Mouse (Mus musculus) cortical plate, adult 2 months (tissue): ENCODE results near the gene Sec23b. TPM values are rescaled to one million over a fixed set of nuclear protein-coding genes. Genes with fewer than 3 reads are reported as not detected.
"Not testable (repeated sequence)": the region's sequence is repeated elsewhere in the genome, so short reads cannot be mapped to it uniquely, and the experiment has no call there.

ENCODE experiments used
- H3K27ac ChIP-seq: fragments of 200-500 bp; 2 replicates; pipeline ENCODE4 v1.5.1; 2012; ENCODE audit warnings: low read length, control low read depth, inconsistent platforms; ENCODE audit not compliant: insufficient read depth
- H3K4me1 ChIP-seq: fragments of 200-500 bp; 2 replicates; pipeline ENCODE4 v1.6.1; 2011; ENCODE audit warnings: low read length; ENCODE audit not compliant: control insufficient read depth, insufficient read depth
- H3K4me3 ChIP-seq: fragments of 200-500 bp; 2 replicates; pipeline ENCODE4 v1.5.1; 2011; ENCODE audit warnings: mild to moderate bottlenecking, low read length, control low read depth; ENCODE audit not compliant: insufficient read depth
- CTCF ChIP-seq: fragments of 200-500 bp; IDR thresholded peaks from 2 replicates; pipeline ENCODE4 v1.5.1; 2011; ENCODE audit warnings: mild to moderate bottlenecking, control low read depth, low read length; ENCODE audit not compliant: insufficient read depth; ENCODE audit errors: extremely low read depth
- POLR2A ChIP-seq: fragments of 200-500 bp; IDR thresholded peaks from 2 replicates; pipeline ENCODE4 v1.6.1; 2011; ENCODE audit warnings: mild to moderate bottlenecking, low read length, control low read depth; ENCODE audit not compliant: insufficient read depth; ENCODE audit errors: extremely low read depth
- polyA plus RNA-seq: library from polyadenylated mRNA; depleted of rRNA; stranded (reverse); fragments of >200 nt; gene quantifications from 2 replicates; pipeline ENCODE4 v1.2.3, GENCODE M21; 2012

Sec23b gene
- polyA plus RNA-seq, 1 experiment, result 55.4 TPM

DNA sequence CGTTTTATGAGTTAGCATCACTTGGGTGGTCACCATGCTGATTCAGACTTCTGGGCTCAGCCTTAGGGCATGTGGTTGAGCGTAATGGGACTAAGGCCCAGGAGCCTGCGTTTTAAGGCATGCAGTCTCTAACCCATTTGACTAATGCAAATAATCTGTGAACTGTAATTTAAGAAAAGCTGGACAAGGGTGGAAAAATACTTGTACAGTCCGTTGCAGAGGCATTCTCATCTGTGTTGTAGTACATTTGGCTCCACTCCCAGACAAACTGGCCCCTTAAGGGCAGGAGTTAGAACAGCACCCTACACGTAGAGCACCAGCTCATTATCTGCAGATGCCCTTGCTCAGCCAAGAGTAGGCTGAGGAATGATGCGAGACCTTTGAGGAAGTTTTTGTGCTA lies 11.4 kb upstream of the Sec23b start:
- Histone ChIP-seq H3K27ac (no peak overlapping the region), H3K4me1 (peaks cover 2% of the 10 kb centered on the region), H3K4me3 (no peak overlapping the region)
- TF ChIP-seq CTCF, result no peak
- TF ChIP-seq POLR2A, result no peak

DNA sequence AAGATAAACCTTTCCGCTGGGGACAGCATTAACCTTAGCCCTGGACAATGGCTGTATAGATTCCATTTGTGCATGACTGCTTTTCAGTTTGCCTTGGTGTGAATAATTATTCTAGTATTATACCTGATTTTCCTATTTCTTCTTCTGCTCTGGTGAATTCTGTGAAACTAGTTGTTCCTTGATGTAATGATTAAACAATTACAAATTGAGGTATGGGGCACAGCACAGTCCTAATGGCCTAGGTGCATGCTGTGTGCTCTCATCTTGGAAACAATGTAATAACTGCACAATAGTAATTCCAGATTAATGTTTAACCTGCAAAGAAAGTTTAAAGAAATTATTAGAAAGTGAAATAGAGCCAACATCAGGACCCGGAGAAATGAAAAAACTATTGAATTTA lies 11.0 kb upstream of the Sec23b start:
- TF ChIP-seq CTCF (no peak), POLR2A (no peak)

DNA sequence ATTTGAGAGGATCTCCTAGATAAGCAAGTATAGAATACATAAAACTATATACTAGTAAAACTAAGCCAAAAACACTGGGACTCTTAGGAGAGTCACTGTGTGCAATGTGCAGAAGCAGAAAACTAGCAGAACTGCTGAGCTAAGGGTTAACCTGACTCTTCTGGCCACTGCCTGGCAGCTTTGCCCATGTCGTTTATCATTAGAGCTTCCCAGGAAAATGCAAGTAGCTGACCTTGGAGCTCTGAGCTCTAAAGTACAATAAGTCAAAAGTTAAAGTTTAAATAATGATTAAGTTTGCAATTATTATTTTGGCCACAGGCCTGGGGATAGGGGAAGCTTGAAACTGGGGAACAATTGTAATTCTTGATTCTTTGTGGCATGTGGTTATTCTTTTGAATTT lies 10.5 kb upstream of the Sec23b start:
- no peak overlapping the region for H3K4me3 ChIP-seq
- TF ChIP-seq POLR2A (no peak), CTCF (no peak)

More for the DNA sequence above, 11.0 kb upstream of the Sec23b start:
- Histone ChIP-seq H3K4me3 (no peak overlapping the region), H3K4me1 (peaks cover 2% of the 10 kb centered on the region), H3K27ac (no peak overlapping the region)

DNA sequence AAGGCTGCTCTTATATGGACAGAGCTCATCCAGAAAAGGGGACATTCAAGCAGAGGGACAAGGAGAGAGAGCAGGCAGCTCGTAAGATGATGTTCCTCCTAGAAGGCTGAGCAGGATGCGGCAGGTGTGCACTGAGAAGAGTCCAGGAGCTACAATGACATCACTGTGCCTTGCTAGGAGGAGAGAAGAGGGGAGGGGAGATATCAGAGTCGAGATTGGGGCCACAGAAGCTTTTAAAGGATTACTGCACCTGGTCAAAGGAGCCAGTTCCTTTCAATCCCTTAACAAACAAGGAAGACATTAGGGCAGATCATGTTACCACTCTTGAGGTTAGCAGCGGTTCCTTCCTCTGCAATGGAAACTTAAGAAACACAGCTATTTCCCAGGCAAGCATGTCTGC lies 8.5 kb upstream of the Sec23b start:
- H3K4me3 ChIP-seq, result no peak overlapping the region
- H3K4me1 ChIP-seq, result peaks cover 2% of the 10 kb centered on the region
- H3K27ac ChIP-seq, result no peak overlapping the region
- no peak for TF ChIP-seq CTCF
- no peak for TF ChIP-seq POLR2A

More for the DNA sequence above, 10.5 kb upstream of the Sec23b start:
- Histone ChIP-seq H3K27ac (no peak overlapping the region), H3K4me1 (peaks cover 2% of the 10 kb centered on the region)

DNA sequence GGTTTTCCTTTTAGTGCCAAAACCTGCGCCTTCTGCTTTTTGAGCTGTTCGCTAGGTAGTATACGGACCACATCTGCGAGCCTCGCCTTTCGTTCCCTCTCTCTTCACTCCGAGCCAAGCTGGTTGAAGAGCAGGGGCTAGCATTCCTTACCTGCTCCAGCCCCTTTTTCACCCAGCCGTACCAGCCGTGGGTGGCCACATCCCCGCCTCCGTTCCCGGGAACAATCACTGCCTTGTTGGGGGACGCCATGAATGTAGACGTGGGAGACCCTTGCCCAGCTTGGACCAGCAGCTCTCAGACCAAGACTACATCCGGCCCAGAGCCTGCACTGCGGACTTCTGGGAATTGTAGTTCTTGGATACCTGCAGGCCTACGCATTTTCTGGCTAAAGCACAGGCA lies 5.5 kb upstream of the Sec23b start, which contains the start of gene Rbbp9:
Gene Rbbp9 (minus strand): TSS at position 341 of the 400 bp plus-strand sequence.
- H3K4me1 ChIP-seq, result peaks cover 2% of the 10 kb centered on the region
- H3K27ac ChIP-seq, result no peak within 1 kb of the TSS
- TF ChIP-seq CTCF (no peak), POLR2A (peak; percentile 78)
- H3K4me3 ChIP-seq, result peak within 1 kb of the TSS; percentile 69

DNA sequence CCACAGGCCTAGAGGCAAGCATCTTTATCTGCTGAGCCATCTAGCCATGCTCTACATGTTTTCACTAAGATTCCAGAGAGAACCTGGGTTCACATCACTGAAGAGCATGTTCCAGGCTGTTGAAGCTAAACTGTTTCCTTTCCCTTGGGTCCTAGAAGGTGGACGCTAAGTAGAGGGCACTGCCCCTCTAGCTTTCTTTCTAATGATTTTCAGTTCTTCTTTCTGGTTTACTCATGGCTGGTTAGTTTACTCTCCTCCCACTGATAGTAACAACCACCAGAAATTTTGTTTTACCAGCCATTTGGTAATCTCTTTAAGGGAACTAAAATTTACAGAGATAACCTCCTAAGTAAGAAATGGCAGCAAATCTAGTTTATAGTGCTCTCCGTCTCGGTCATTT lies 2.1 kb upstream of the Sec23b start:
- peaks cover 2% of the 10 kb centered on the region for H3K4me1 ChIP-seq
- no peak overlapping the region for H3K4me3 ChIP-seq
- no peak overlapping the region for H3K27ac ChIP-seq
- TF ChIP-seq POLR2A, result no peak
- TF ChIP-seq CTCF, result no peak

DNA sequence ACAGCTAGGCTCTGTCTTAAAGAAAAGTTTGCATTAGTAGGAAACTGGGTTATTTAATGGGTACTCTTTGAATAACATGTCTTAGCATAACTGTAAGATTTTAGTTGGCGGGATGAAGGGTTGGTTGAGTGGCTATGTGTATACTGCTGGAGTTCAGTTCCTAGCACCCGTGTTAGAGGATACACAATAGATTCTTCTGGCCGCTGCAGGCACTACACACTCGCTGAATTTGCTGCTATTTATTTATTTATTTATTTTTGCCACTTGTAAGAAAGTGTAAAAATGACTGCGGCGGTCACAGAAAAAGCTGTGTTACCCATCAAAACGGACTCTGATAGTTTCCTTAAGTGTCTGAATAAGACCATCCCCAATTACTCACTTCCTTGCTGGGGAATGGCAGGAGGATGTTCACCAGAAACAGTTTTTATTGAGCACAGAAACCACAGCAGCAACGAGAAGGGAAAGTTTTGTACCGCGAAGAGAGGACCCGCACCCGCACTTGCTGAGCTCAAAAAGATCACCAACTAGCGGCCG lies 676 bp upstream of the Sec23b start:
- Histone ChIP-seq H3K4me3 (peak overlapping the region; percentile 80), H3K4me1 (no peaks in the 10 kb centered on the region), H3K27ac (peak overlapping the region; percentile 81)
- TF ChIP-seq CTCF (no peak), POLR2A (no peak)

DNA sequence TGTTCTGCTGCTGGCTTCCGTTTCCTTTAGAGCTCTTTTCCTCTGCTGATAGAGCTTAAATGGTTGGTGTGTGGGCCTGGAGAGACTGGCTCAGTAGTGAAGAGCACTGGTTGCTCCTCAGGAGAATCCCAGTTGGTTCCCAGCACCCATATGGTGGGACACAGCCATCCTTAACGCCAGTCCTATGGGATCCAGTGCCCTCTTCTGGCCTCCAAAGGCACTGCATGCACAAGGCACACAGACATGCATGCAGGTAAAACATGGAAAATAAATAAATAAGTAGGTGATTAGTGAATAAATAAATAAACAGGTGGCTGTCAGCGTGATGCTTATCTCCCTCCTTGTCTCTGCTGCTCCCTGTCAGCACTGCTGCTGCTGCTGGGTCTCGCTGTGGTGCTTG lies 32.7 kb downstream of the Sec23b start:
- no peaks in the 10 kb centered on the region for H3K4me1 ChIP-seq
- H3K27ac ChIP-seq, result no peak overlapping the region
- H3K4me3 ChIP-seq, result no peak overlapping the region
- TF ChIP-seq POLR2A, result no peak
- 0 out of 2 replicates have a peak, but pooled peaks have one; percentile 13 for TF ChIP-seq CTCF

DNA sequence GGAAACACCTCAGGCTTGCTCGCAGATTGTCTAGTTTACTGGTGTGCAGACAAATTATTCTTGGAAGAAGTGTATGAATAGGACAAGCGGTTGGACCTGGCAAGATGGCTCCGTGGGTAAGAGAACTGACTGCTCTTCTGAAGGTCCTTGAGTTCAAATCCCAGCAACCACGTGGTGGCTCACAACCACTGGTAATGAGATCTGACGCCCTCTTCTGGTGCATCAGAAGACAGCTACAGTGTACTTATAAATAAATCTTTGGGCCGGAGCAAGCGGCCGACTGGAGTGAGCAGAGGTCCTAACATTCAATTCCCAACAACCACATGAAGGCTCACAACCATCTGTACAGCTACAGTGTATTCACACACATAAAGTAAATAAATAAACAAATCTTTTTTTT lies 37.0 kb downstream of the Sec23b start:
- not testable (repeated sequence) for H3K4me3 ChIP-seq, H3K27ac ChIP-seq, H3K4me1 ChIP-seq

DNA sequence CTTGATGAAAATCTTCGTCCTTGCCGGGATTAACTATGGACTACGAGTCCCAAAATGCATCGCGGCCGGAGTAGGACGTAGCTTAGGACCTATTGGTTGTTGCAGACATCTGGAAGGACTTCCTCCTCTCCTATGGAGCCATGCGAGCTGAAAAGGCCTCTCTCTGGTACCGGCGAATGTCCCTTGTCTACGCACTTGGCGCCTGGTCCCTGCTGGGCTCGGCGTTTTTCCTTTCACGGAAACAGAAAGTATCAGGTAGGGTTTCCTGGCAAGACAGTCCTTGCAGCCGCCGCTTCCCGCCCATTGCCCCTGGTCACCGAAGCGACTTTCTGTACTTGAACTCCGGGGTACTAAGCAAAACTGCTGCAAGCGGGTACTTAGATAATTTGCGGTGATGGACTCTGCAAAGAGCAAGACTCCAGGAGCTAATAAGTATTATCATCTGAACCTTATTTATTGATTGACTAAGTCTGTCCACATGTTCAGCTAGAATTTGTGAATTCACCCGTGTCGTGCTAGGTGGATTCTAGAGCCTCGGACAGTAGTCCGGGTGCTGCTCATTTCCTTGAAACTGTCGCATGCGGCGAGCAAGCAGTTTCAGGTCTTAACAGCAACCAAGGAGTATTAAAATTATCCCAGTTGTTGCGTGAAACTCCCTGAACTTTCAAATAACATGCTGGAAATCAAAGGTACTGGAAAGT lies 38.1 kb downstream of the Sec23b start, which contains the start of gene Smim26:
Gene Smim26 (plus strand): TSS at position 104 of the 701 bp plus-strand sequence.
- no peak for TF ChIP-seq CTCF
- peak; percentile 93 for TF ChIP-seq POLR2A
- peak within 1 kb of the TSS; percentile 60 for H3K4me3 ChIP-seq
- no peak within 1 kb of the TSS for H3K27ac ChIP-seq
- no peaks in the 10 kb centered on the region; the same call in 1 of the 2 replicates for H3K4me1 ChIP-seq

DNA sequence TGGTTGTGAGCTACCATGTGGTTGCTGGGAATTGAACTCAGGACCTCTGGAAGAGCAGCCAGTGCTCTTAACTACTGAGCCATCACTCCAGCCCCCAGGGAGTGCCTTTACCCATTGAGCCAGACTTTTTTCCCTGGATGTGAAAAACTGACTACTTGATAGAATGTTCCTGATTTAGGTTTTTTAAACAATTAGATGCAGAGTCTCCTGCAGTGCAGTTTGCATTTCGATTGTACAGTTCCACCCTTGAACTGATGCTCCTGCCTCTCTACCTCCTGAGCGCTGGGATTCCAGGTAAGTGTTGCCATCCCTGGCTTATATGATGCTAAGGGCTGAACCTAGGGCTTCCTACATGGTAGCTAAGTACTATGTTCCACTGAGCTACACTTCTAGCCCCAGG lies 42.0 kb downstream of the Sec23b start:
- H3K4me1 ChIP-seq, result peaks cover 1% of the 10 kb centered on the region; the same call in 1 of the 2 replicates
- H3K4me3 ChIP-seq, result no peak overlapping the region
- TF ChIP-seq POLR2A (no peak), CTCF (no peak)
- no peak overlapping the region for H3K27ac ChIP-seq
